Mouse (Mus musculus): ENCODE results near the gene Cd300lf. TPM values are rescaled to one million over a fixed set of nuclear protein-coding genes. Genes with fewer than 3 reads are reported as not detected.

Gene Cd300lf
- polyA plus RNA-seq, 1 experiment: not detected

DNA sequence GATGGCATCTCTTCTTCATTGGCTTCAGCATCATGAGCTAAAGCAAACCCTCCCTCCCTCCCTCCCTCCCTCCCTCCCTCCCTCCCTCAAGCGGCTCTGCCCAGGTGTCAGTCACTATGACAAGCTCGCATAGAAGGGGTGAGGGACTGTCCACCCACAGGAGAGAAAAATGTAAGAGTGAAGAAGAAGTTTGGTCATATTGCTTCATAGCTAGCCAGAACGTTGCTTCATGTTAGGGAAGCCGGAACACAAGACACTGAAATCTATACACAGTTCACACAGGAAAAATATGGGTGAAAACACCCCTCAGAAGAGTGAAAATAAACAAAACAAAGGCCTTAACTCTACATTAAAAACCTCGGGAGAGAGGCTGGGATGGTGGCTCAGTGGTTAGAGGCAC is 23.5 kb downstream of the Cd300lf start:
- Histone ChIP-seq H3K27me3 (ENCODE audit: control insufficient read depth, insufficient read depth, insufficient read length) (peaks cover 16% of the 10 kb centered on the region), H3K79me2 (ENCODE audit: control insufficient read depth, insufficient read depth) (no peaks in the 10 kb centered on the region), H3ac (ENCODE audit: control insufficient read depth, insufficient read length, low read depth) (no peak overlapping the region), H3K79me3 (ENCODE audit: low read depth) (no peaks in the 10 kb centered on the region), H3K4me3 (ENCODE audit: insufficient read depth, poor library complexity, severe bottlenecking) (no peak overlapping the region), H3K36me3 (ENCODE audit: control insufficient read depth, insufficient read depth) (no peaks in the 10 kb centered on the region)
- TF ChIP-seq MYOG (IDR thresholded peaks at IDR 0.05; ENCODE audit: control insufficient read depth, extremely low read depth, insufficient read length) (no peak), FOSL1 (IDR thresholded peaks at IDR 0.05; ENCODE audit: insufficient read depth, low read length, poor library complexity, severe bottlenecking) (no peak), USF1 (IDR thresholded peaks at IDR 0.05; ENCODE audit: low read depth) (no peak), CTCF (IDR thresholded peaks at IDR 0.05; ENCODE audit: control insufficient read depth, insufficient read depth, insufficient read length) (no peak), MAX (IDR thresholded peaks at IDR 0.05) (no peak), CEBPB (IDR thresholded peaks at IDR 0.05; ENCODE audit: low read depth) (no peak), MYOD1 (IDR thresholded peaks at IDR 0.05; ENCODE audit: control insufficient read depth, insufficient read length, low read depth) (no peak)

DNA sequence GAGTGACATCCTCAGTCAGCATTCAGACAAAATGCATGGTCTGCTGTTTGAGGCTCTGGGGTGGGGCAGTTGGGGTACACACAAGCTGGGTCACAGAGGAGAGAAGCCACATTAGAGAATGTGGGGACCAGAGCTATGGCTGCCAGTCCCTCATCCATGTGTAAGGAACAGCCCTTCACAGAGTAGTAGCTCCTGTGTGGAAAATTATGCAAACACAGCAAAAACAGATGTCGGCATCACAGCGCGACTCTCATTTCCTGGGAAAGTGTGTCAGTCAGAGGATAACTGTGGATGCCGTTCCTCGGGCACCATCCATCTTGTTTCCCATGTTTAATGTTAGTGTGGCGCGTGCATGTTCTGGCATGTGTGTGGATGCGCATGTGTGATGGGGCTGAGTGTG is 25.6 kb downstream of the Cd300lf start:
- no peak for TF ChIP-seq MAX (IDR thresholded peaks at IDR 0.05)
- TF ChIP-seq FOSL1 (IDR thresholded peaks at IDR 0.05; ENCODE audit: insufficient read depth, low read length, poor library complexity, severe bottlenecking): no peak
- TF ChIP-seq USF1 (IDR thresholded peaks at IDR 0.05; ENCODE audit: low read depth): no peak
- TF ChIP-seq MYOD1 (IDR thresholded peaks at IDR 0.05; ENCODE audit: control insufficient read depth, insufficient read length, low read depth): no peak
- no peak for TF ChIP-seq CEBPB (IDR thresholded peaks at IDR 0.05; ENCODE audit: low read depth)
- TF ChIP-seq MYOG (IDR thresholded peaks at IDR 0.05; ENCODE audit: control insufficient read depth, extremely low read depth, insufficient read length): no peak
- TF ChIP-seq CTCF (IDR thresholded peaks at IDR 0.05; ENCODE audit: control insufficient read depth, insufficient read depth, insufficient read length): no peak
- Histone ChIP-seq H3K79me2 (ENCODE audit: control insufficient read depth, insufficient read depth) (no peaks in the 10 kb centered on the region), H3K79me3 (ENCODE audit: low read depth) (no peaks in the 10 kb centered on the region), H3ac (ENCODE audit: control insufficient read depth, insufficient read length, low read depth) (no peak overlapping the region), H3K4me3 (ENCODE audit: insufficient read depth, poor library complexity, severe bottlenecking) (no peak overlapping the region), H3K27me3 (ENCODE audit: control insufficient read depth, insufficient read depth, insufficient read length) (peaks cover 16% of the 10 kb centered on the region), H3K36me3 (ENCODE audit: control insufficient read depth, insufficient read depth) (no peaks in the 10 kb centered on the region)

DNA sequence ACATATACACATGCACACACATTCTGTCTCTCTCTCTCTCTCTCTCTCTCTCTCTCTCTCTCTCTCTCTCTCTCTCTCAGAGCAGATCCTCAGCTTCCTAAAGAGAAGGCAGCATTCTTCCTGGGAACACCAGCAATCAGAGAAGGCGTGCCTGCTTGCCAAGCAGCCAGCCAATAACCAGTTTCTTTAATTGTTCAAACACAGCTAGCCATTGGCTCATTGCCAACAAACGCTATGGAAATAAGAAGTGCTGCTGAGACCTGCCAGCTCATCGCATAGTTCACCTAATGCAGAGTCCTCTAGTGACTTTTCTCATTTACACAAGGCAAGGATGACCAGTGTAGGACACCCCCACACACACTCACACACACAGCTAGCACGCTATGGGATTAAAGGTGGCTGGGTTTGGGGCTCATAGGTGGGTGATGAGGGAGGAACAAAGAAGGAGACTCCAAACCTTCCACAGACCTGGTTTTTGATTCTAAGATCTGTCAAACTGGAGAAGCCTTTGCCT is 26.3 kb downstream of the Cd300lf start:
- no peak for TF ChIP-seq CEBPB (IDR thresholded peaks at IDR 0.05; ENCODE audit: low read depth)
- TF ChIP-seq FOSL1 (IDR thresholded peaks at IDR 0.05; ENCODE audit: insufficient read depth, low read length, poor library complexity, severe bottlenecking): no peak
- no peak for TF ChIP-seq MYOG (IDR thresholded peaks at IDR 0.05; ENCODE audit: control insufficient read depth, extremely low read depth, insufficient read length)
- TF ChIP-seq USF1 (IDR thresholded peaks at IDR 0.05; ENCODE audit: low read depth): no peak
- TF ChIP-seq MAX (IDR thresholded peaks at IDR 0.05): no peak
- TF ChIP-seq CTCF (IDR thresholded peaks at IDR 0.05; ENCODE audit: control insufficient read depth, insufficient read depth, insufficient read length): no peak
- Histone ChIP-seq H3K27me3 (ENCODE audit: control insufficient read depth, insufficient read depth, insufficient read length) (peaks cover 16% of the 10 kb centered on the region), H3K4me3 (ENCODE audit: insufficient read depth, poor library complexity, severe bottlenecking) (no peak overlapping the region), H3K79me2 (ENCODE audit: control insufficient read depth, insufficient read depth) (no peaks in the 10 kb centered on the region), H3K79me3 (ENCODE audit: low read depth) (no peaks in the 10 kb centered on the region), H3ac (ENCODE audit: control insufficient read depth, insufficient read length, low read depth) (no peak overlapping the region), H3K36me3 (ENCODE audit: control insufficient read depth, insufficient read depth) (no peaks in the 10 kb centered on the region)

DNA sequence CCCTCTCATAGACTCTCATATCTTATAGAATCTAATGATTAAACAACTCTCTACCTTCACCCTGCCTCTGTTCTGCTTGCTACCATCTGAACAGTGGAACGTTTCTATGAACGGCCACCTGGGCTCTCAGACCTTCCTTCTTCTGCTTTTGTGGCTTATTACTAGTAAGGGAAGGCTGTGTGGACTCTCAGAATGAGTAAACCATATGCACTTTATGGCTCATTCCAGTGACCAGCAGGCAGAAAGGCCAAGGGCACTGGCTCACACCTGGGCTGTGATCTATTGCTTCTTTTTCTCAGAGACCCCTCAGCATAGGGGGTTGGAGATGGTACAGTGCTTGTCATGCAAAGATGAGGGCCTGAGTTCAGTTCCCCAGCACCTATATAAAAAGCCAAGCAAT is 27.2 kb downstream of the Cd300lf start:
- no peaks in the 10 kb centered on the region for H3K79me3 ChIP-seq (ENCODE audit: low read depth)
- TF ChIP-seq MAX (IDR thresholded peaks at IDR 0.05): no peak
- TF ChIP-seq CEBPB (IDR thresholded peaks at IDR 0.05; ENCODE audit: low read depth): no peak
- TF ChIP-seq MYOG (IDR thresholded peaks at IDR 0.05; ENCODE audit: control insufficient read depth, extremely low read depth, insufficient read length): no peak
- no peak for TF ChIP-seq CTCF (IDR thresholded peaks at IDR 0.05; ENCODE audit: control insufficient read depth, insufficient read depth, insufficient read length)
- no peak for TF ChIP-seq FOSL1 (IDR thresholded peaks at IDR 0.05; ENCODE audit: insufficient read depth, low read length, poor library complexity, severe bottlenecking)
- TF ChIP-seq USF1 (IDR thresholded peaks at IDR 0.05; ENCODE audit: low read depth): no peak
- TF ChIP-seq MYOD1 (IDR thresholded peaks at IDR 0.05; ENCODE audit: control insufficient read depth, insufficient read length, low read depth): no peak
- H3K4me3 ChIP-seq (ENCODE audit: insufficient read depth, poor library complexity, severe bottlenecking): no peak overlapping the region
- H3K36me3 ChIP-seq (ENCODE audit: control insufficient read depth, insufficient read depth): no peaks in the 10 kb centered on the region
- H3K27me3 ChIP-seq (ENCODE audit: control insufficient read depth, insufficient read depth, insufficient read length): peaks cover 12% of the 10 kb centered on the region
- no peaks in the 10 kb centered on the region for H3K79me2 ChIP-seq (ENCODE audit: control insufficient read depth, insufficient read depth)
- no peak overlapping the region for H3ac ChIP-seq (ENCODE audit: control insufficient read depth, insufficient read length, low read depth)

DNA sequence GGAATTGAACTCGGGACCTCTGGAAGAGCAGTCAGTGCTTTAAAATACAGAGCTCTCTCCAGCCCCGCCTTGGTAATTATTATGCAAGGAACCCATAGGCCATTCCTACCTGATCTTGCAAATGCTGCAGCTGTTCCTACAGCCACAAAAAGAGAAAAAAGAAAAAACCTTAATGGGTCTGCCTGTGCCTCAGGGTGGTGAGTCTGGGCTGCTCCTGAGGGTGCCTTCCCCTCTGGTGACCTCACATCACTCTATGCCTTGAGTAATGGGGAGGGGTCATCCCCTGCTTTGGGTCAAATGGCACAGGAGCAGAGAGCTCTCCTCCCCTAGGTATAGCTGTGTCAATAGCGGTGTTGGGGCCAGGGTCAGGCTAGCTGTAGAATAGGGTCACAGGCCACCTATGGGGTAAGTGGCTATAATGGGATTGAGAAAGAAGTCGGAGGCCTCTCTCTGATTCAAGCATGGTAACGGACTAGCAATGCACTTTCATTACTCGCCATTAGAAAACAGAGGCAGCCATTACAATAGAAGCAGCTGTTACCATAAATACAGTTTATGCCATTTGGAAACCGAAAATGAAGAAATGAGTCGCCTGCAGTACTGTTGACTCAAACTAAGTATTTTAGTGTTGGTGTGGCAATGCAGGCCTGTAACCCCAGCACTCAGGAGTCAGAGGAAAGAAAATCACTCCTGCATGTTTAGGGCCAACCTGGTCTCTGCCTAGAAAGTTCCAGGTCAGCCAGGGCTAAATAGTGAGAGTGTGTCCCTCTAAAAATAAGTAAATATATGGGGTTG is 28.8 kb downstream of the Cd300lf start:
- Histone ChIP-seq H3K27me3 (ENCODE audit: control insufficient read depth, insufficient read depth, insufficient read length) (peaks cover 6% of the 10 kb centered on the region), H3K36me3 (ENCODE audit: control insufficient read depth, insufficient read depth) (no peaks in the 10 kb centered on the region), H3ac (ENCODE audit: control insufficient read depth, insufficient read length, low read depth) (no peak overlapping the region), H3K4me3 (ENCODE audit: insufficient read depth, poor library complexity, severe bottlenecking) (no peak overlapping the region), H3K79me2 (ENCODE audit: control insufficient read depth, insufficient read depth) (no peaks in the 10 kb centered on the region), H3K79me3 (ENCODE audit: low read depth) (no peaks in the 10 kb centered on the region)
- no peak for TF ChIP-seq MYOG (IDR thresholded peaks at IDR 0.05; ENCODE audit: control insufficient read depth, extremely low read depth, insufficient read length)
- no peak for TF ChIP-seq CEBPB (IDR thresholded peaks at IDR 0.05; ENCODE audit: low read depth)
- no peak for TF ChIP-seq USF1 (IDR thresholded peaks at IDR 0.05; ENCODE audit: low read depth)
- no peak for TF ChIP-seq MAX (IDR thresholded peaks at IDR 0.05)
- TF ChIP-seq CTCF (IDR thresholded peaks at IDR 0.05; ENCODE audit: control insufficient read depth, insufficient read depth, insufficient read length): no peak
